Mouse (Mus musculus): ENCODE results near the gene Ncbp3.

Ncbp3 gene

DNA sequence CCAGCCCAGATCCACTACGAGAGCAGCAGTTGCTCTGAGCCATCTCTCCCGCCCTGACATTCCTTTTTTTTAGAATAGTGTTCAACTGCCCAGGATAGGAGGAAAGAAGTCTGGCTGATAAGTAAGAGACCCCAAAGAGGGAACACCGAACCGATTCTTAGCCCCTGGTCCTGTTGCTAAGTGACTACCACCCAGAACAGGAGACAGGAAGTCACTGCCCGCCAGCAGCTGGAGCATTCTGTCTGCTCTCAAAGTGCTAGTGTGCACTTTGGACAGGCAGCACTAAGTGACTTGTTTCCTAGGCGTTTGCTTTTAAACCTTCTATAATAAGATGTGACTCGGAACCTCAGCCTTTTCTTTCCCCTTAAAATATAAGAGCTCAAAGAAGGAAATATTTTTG lies 37.8 kb downstream of the Ncbp3 start:
- no peak for DNase-seq (ENCODE audit: low spot score)

DNA sequence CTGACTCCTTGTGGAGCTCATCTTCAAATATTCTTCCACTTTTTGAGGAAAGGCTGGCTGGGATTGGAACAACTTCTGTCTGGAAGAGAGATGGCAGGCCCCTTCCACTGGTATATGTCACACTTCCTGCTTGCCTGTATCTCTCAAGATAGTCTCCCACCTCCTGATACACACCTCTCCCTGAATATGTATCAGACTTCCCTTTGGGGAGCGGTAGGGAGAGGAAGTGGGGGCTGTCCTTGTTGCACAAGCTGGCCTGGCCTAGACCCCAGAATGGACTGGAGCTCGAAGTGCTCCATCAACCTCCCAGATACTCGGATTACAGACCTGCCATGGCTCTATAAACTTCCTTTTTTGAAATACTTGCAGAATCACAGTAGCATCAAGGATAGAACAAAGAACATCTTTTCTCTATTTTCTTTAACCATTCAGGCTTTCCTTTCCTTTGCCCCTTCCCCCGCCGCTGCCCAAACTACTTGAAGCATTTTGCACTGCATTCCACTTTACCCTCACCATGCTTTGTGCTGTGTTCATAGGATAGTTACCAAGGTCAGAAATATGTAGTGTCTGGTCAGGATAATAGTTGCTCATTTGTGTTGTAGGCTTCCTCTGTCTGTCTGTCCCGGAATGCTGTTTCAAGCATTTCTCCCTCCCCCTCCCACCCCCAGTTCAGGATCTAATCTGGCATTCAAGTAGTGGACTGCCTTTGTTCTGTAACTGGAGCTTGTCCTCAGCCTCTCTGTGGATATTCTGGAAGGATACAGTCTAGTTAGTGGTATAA lies 40.3 kb downstream of the Ncbp3 start:
- DNase-seq (ENCODE audit: low spot score), result no peak

DNA sequence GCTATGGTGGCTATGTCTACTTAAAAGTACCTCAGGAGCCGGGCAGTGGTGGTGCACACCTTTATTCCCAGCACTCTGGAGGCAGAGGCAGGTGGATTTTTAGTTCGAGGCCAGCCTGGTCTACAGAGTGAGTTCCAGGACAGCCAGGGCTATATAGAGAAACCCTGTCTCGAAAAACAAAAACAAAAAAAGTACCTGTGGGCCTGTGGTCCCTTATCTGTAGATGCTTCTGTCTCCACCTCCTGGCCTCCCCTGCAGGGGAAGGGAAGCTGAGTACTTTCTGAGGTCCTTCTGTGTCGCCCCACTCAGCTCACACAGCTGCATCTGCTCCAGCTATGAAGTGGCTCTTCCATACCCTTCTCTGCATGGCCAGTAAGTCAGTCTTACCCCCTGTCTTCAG lies 42.7 kb downstream of the Ncbp3 start, which contains the start of gene Itgae:
Gene Itgae (plus strand): TSS at position 301 of the 400 bp plus-strand sequence.
- no peak for DNase-seq (ENCODE audit: low spot score)

DNA sequence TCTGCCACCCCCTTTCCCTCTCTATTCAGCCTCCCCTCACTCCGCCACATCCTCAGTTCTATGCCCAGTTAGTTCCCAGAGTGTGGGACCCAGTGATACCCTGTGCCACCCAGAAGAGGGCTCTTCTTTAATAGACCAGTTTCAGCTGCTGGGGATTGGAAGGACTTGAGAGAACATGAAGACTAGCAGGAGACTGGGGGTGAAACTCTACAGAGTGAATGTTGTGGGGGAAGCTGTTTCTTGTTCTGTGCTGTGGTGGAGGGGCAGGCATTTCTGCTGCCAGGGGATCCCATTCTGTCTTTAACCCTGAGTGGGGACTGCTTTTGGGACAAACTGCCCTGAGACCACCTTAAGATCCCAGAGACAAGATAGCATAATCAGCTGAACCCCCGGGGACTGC lies 43.2 kb downstream of the Ncbp3 start:
- DNase-seq (ENCODE audit: low spot score), result no peak

DNA sequence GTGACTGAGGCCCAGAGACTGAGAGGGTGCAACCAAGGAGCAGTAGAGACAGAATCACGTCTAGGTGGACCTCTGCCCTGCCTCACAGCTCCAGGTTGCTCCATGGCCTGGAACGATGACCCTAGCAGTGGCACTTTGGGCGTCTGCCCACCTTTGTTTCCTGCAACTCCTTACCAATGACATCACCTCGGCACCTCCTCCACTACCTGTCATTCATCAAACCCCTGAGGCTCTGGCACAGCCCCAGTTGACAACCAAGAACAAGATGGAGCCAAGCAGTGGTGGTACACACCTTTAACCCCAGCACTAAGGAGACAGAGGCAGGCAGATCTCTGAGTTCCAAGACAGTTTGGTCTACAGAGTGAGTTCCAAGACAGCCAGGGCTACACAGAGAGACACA lies 44.5 kb downstream of the Ncbp3 start:
- no peak for DNase-seq (ENCODE audit: low spot score)

DNA sequence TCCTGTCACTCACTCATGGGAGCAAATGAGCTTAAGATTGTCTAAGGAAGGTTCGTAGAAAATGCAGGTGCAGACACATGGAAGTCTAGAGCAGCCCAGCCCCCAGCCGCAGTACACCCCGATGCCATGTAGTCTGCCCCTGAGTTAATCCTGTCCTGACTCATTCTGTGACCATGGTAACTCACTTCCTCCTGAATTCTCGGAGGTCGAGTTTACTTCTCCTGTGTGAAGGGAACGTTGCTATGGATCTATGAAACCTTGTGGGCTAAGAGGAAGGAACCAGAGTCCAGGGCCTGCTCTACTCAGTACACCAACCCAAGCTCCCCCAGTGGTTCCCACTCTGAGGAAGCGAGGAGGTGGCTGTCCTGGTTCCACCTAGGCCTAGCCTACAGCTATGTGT lies 45.3 kb downstream of the Ncbp3 start:
- no peak for DNase-seq (ENCODE audit: low spot score)

DNA sequence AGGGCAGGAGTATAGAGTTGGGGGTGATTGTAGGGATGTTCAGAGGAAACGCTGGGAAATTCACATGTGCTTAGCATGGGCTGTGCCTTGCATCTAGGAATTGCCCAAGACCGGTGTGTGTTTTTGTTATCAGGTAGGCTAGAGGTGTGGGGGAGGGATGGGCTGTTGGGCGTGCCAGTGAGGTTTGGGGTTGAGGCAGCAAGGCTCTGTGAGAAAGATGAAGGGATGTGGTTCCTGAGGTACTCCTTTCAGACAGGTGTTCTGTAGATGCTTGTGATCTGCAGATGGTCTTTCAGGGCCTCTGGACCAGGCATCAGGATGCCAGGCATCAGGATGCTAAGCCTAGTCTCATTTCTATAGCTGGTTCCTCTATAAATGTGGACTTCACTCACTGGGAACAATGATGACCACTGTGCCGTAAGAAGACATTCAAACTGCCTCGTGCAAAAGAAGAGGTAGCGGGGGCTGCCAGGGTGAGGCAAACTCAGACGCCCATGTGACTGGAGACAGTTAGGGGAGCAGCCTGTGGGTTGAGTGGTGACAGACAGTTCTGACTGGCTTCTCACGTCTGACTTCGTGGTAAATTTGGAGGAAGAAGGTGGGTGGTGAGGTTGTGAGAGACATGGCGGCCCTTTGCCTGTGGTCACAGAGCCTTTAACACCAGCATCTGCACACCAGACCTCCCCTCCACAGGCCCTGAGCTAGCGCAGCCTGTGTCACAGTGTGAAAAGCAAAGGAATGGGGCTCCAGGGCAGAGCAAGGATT lies 46.8 kb downstream of the Ncbp3 start:
- DNase-seq (ENCODE audit: low spot score), result no peak

DNA sequence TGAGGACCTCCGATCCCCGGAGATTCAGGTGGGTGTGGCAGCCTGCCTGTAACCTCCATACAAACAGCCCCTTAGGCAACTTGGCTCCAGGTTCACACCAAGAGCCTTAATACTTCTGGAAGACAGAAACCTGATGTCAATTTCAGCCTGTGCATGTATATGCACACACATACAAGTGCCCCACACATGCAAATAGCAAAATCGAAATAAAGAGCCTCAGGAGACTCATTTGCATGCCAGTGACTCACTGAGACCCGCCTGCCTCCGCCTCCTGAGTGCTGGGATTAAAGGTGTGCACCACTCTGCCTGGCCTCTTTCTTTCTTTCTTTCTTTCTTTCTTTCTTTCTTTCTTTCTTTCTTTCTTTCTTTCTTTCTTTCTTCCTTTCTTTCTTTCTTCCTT lies 51.3 kb downstream of the Ncbp3 start:
- no peak for DNase-seq (ENCODE audit: low spot score)

DNA sequence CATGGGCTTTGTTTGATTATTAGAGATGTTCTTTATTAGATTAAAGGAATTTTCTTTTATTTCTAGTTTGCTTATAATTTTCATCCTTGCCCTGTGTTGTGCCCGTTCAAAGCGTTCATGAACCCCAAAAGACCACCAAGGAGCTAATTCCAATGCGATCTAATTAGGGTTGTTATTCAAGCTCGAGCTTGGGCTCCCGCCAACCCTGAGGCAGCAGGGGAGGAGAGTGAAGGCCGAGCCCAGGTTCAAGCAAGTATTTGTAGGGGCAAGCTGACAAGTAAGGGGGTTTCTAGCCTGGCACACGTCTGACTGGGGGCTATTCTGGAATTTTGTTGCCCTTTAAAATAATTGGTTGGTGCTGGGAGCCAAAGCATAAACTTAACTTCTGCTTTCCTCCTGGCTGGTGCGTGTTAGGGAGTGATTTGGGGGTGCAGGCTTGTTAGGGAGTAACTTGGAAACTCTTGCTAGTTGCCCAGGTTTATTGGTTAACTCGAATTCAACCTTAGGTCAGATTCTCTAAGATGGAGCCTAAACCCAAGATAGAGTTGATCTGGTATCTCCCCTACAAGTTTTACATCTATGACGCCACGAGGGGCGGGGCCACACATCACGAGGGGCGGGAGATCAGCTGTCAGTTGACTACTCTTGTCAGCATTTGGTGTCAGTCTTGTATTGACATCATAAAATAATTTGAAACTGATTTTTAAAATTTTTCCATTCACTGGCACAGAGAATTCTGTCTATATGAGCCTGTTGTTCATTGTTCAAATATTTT lies 52.6 kb downstream of the Ncbp3 start:
- no peak for DNase-seq (ENCODE audit: low spot score)

DNA sequence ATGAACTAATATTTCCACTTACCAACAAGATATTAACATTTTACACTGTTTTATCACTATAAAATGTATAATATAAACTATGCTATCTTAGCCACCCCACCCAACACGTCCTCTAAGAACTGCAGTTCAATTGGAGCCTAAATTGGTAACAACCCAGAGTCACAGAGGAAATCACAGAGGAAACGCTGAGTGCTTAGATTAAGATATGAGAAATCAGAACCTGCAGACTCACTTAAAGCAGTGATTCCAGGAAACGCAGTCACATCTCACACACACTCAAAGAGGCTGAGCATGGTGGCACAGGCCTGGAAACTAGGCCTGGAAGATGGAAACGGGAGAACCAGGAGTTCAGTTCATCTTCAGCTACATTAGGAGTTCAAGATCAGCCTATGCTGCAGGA lies 53.7 kb downstream of the Ncbp3 start:
- no peak for DNase-seq (ENCODE audit: low spot score)

DNA sequence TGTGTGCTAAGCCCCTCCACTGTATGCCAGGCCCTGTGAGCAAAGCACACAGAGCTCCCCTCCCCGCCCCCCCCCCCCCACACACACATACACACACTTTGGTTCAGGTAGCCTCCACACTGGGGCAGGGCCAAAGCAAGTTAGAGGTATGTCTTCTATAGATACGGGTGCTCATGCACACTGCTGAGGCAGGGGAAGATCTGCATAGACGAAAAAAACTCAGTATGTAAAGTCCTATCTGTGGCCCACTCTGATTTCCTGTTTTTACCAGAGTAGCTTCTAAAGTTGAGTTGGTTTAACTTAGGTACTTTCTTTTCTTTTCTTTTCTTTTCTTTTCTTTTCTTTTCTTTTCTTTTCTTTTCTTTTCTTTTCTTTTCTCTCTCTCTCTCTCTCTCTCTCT lies 57.7 kb downstream of the Ncbp3 start:
- DNase-seq (ENCODE audit: low spot score), result no peak

DNA sequence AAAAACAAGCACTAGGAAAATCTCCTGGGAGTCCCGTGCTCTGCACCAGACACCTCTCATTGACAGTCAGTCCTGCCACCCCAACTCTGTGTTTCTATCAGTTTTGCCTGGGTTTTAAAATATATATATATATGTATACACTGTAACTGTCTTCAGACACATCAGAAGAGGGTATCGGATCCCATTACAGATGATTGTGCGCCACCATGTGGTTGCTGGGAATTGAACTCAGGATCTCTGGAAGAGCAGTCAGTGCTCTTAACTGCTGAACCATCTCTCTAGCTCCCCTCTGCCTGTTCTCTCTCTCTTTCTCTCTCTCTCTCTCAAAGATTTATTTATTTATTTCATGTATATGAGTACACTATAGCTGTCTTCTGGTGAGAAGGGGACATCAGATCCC lies 59.8 kb downstream of the Ncbp3 start:
- peak; percentile 62 for DNase-seq (ENCODE audit: low spot score)

DNA sequence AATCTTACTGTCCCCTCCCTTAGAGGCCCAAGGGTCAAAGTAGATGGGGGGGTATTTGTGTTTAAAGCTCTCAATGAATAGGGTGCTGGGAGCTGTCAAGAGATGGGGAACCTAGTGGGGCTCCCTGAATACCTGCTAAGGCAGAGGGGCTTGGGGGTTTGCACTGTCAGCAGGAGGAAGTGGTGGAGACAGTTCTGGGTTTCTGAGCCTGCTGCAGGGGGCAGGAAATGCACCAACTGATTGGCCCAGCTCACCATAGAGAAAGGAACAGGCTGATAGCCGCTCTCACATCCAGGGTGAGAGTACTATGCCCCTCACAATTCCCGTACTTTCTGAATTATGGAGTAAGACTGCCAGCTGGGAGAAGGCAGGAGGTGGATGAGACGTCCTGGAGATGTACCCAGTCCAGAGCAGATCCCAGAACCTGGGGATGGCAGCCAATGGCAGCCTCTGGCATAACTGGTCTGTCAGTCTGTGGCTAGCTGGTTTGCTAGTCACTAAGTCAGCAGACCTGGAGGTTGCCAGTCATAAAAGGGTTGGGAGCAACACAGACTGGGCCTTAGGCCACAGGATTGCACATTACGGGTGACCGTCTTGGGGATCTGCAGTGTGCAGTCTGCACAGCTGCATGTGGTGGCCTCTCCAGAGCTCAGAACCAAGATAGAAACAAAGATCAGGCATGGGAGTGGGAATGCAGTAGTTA lies 60.8 kb downstream of the Ncbp3 start:
- no peak for DNase-seq (ENCODE audit: low spot score)

DNA sequence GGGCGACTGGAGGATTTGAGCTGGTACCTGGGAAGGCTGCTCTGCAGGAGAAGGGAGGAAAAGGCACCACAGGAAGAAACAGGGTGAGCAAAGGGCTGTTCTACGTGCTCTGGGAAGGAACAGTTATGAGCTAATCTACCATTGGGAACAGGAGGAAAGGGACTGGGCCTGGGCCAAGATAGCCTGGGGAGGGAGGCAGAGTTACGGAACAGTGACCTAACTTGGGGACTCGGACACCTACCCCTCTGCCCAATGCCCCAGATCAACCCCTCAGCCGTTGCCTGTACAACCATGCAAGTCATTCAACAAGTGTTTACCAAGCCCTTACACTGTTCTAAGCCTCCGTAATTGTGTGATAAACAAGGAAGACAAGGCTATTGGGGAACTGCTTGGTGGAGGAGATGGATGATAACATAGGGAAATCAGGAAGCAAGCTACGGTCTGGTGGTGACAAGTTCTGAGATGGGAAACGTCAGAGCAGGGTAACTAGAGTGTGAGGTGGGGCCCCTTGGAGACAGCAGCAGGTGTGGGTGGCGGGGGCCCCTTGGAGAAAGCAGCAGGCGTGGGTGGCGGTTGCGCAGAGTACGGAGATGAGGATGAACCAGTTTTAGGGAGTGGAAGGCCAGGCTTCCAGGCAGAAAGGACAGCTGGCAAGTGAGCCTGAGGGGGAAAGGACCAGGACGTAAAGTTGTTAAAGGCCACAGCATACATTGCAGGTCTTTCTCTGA lies 61.5 kb downstream of the Ncbp3 start:
- DNase-seq (ENCODE audit: low spot score), result no peak

DNA sequence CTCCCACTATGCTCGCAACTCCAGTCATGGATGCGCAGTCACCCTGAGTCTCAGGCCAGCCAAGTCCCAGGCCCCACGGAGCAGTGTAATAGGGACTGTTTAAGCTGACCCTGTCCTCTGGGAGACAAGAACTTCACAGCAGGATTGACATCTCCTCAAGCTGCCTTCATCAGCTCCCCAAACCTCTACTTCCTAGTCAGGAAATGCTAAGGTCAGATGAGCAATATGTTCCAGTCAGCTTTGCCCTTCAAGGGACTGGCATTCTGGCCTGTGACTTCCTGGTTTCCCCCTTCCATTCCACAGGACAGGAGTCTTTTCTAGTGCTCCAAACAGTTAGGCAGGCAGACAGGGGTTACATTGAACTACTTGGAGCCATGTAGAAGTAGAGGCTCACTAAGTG lies 62.4 kb downstream of the Ncbp3 start:
- DNase-seq (ENCODE audit: low spot score), result no peak

DNA sequence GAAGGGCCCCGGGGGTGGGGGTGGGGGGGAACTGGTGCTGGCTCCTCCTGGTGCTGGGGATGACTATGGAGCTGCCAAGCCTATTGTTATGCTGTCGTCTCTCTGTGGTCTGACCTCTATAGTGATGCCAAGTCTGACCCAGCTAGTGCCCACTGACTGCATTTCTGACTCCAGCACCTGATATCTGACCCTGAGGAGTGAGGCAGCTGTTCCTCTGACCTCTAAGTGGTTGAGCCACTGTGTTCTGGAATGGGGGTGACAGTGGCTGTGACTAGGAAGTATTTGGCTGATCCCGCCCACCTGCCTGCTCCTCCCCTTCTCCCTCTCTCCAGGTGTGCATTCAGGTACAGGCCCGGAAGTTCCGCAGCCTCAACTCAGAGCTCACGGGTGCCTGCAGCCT lies 63.8 kb downstream of the Ncbp3 start:
- no peak for DNase-seq (ENCODE audit: low spot score)

DNA sequence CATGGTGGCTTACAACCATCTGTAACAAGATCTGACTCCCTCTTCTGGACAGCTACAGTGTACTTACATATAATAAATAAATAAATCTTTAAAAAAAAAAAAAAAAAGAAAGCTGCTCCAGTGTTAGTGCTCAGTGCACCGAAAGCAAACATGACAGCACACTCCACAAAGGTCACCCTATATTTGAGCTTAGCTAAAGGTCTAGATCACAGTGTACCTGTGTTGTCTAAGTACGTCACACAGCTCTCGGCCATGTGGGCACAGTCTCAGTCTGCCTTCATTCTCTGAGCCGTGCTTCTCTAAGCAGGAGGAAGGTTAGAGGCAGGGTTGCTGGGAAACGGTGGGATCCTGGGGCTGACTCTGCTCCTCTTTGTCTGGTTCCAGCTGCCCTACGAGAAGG lies 78.9 kb downstream of the Ncbp3 start:
- no peak for DNase-seq (ENCODE audit: low spot score)

DNA sequence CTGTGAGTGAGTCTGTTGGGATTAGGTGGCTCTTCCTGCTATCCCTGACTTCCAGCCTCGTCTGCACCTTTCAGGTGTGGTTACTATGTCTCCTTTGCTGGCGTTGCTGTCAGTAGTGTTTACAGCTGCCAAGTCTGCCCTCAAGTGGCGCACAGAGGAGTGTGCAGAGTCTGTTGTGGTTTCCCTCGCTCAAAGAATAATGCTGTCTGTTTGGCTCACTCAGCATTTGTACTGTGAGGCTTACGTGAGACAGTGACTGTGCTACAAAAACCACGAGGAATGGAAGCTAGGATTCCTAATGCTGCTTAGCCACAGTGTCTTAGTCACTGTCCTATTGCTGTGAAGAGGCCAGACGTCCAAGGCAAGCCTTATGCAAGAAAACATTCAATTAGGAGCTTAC lies 83.4 kb downstream of the Ncbp3 start:
- DNase-seq (ENCODE audit: low spot score), result no peak

DNA sequence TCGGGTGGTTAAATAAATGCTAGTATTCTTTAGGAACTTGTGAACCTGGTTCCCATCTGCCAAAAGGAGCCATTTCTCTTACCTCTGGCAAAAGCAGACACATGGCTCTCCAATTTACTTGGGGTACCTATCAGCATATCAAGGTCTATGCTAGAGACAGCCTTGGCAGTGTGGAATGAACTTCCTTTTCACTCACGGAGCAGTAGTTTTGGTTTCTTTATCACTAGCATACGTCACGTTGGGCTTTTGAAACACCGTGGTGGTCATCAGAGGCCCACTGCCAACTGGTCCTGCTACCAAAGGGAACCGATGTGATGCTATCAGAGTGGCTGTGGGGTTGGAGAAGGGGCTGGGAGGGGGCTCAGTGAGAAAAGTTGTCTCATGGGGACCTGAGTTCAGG lies 85.4 kb downstream of the Ncbp3 start:
- DNase-seq (ENCODE audit: low spot score), result no peak

DNA sequence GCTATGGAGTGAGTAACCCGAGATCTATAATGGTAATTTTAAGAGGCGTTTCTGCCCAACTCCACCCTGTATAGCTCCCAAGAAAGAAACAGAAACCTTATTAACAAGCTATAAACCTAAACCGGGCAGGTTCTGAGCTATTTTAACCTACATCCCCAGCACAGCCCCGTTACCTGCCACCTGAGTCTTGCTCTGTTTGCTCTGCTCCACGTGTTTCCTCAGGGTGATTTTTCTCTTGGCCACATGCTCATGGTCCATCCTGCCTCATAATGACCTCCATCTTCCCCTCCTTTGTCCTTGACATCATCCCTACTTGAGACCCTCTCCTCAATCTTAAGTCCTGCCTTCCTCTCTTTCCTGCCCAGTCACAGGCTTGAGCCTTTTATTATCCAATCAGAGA lies 86.6 kb downstream of the Ncbp3 start:
- DNase-seq (ENCODE audit: low spot score), result no peak

DNA sequence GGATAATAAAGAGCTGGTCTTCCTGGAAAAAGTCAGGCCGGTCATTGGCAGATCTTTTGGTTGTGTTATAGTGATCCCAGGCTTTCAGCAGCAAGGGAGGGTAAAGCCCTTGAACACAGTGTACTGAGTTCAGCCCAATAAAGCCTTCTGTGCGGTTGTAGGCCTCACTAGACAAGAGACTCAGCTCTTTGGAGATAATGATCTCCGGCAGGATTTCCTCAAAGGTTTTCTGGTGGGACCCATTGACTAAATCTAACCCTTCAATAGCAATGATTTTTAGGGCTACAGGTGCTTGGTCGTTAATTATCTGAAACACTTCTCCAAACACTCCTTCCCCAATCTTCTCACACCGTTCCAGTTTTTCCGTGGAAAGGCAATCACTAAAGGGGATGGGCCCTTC lies 89.0 kb downstream of the Ncbp3 start:
- no peak for DNase-seq (ENCODE audit: low spot score)

DNA sequence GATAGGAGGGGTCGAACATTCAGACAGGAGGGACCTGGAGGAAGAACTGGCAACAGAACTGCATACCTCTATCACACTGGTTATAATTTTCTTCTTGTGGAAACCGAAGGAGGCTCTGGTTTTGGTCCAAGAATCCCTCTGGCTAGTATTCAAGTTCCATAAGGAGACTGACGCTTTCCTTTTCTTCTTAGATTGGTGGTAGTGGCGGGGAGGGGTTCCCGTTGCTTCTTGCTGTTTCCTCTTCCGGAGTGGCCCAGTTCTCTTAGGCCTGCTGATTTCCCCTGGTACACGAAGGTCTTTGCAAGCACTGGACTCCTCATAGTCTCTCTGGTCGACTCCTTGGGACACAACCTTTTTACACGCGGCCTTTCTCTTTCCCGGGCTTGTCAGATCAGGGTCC lies 89.5 kb downstream of the Ncbp3 start:
- no peak for DNase-seq (ENCODE audit: low spot score)
